Mouse (Mus musculus): ENCODE results near the gene Sowahc. TPM values are rescaled to one million over a fixed set of nuclear protein-coding genes. Genes with fewer than 3 reads are reported as not detected.

Gene Sowahc
- polyA plus RNA-seq, 2 experiments: 7.3 to 12.4 TPM

DNA sequence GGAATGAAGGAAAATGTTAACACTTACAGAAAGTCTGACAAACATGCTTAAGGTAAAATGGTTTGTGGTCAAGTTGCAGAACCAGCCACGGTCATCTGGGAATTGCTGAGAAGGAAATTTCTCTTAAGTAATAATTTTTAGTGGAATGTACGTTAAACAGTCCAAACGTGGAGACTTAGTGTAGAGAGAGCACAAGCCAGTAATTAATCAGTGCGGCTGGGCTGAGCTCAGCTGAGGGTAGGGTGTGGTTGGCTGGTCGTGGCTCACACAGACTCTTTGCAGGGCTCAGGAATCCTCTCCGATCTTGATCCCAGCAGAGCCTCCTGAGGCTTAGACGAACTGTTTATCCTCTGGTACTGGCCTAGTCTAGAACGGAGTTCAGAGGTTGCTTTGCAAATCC lies 30.6 kb downstream of the Sowahc start:
- Histone ChIP-seq H3K27me3 (ENCODE audit: control insufficient read depth, insufficient read depth, low read length) (no peaks in the 10 kb centered on the region), H3K27ac (replicated peaks; ENCODE audit: low read depth, low read length) (no peak overlapping the region), H3K4me3 (replicated peaks; ENCODE audit: low read length) (no peak overlapping the region), H3K4me2 (replicated peaks; ENCODE audit: low read depth, low read length, severe bottlenecking) (no peak overlapping the region), H3K4me1 (ENCODE audit: control insufficient read depth, insufficient read depth, low read length) (peaks cover 6% of the 10 kb centered on the region; the same call in 1 of the 2 replicates), H3K9me3 (ENCODE audit: control insufficient read depth, low read length) (peaks cover 4% of the 10 kb centered on the region; the same call in 1 of the 2 replicates), H3K36me3 (ENCODE audit: control insufficient read depth, insufficient read depth, low read length) (no peaks in the 10 kb centered on the region), H3K9ac (ENCODE audit: low read depth, low read length, severe bottlenecking) (no peak overlapping the region)
- WGBS: 39% methylated on average over 8 of the region's 8 CpGs
- peak; percentile 13 for DNase-seq (ENCODE audit: low spot score)
- ATAC-seq (ENCODE audit: low FRiP score, low read depth): no peak
- TF ChIP-seq POLR2A (IDR thresholded peaks at IDR 0.05; ENCODE audit: borderline replicate concordance, extremely low read depth, insufficient read depth, insufficient read length): no peak

DNA sequence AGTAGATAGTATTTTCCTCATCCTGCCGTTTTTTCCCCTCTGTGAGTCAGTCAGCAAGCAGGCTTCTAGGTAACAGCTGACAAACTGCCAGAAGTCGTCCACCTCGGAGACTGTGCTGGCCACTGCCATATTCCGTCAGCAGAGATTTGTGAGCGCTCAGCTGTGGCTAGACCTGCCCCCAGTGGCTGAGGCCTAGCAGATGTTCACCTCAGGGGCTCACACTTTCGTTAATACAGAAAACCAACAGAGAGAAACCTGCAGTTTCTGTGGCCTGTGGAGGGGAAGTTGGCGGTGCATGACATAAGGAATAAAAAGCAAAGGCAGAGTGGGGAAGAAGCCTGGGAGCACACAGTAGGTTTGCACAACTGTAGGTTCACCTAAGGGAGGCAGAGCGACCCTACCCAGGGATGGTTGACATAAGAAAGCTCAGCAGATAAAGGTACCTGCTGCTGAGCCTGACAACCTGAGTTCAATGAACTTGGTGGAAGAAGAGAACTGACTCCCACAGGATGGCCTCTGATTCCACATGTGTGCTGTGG lies 31.9 kb downstream of the Sowahc start:
- peaks cover 4% of the 10 kb centered on the region; the same call in 1 of the 2 replicates for H3K9me3 ChIP-seq (ENCODE audit: control insufficient read depth, low read length)
- no peak overlapping the region for H3K9ac ChIP-seq (ENCODE audit: low read depth, low read length, severe bottlenecking)
- no peak overlapping the region for H3K4me2 ChIP-seq (replicated peaks; ENCODE audit: low read depth, low read length, severe bottlenecking)
- peaks cover 6% of the 10 kb centered on the region; the same call in 1 of the 2 replicates for H3K4me1 ChIP-seq (ENCODE audit: control insufficient read depth, insufficient read depth, low read length)
- H3K27me3 ChIP-seq (ENCODE audit: control insufficient read depth, insufficient read depth, low read length): no peaks in the 10 kb centered on the region
- H3K27ac ChIP-seq (replicated peaks; ENCODE audit: low read depth, low read length): no peak overlapping the region
- ATAC-seq (ENCODE audit: low FRiP score, low read depth) (no peak), DNase-seq (ENCODE audit: low spot score) (no peak)
- no peaks in the 10 kb centered on the region for H3K36me3 ChIP-seq (ENCODE audit: control insufficient read depth, insufficient read depth, low read length)
- 58% methylated on average over 8 of the region's 8 CpGs for WGBS
- no peak overlapping the region for H3K4me3 ChIP-seq (replicated peaks; ENCODE audit: low read length)
- no peak for TF ChIP-seq POLR2A (IDR thresholded peaks at IDR 0.05; ENCODE audit: borderline replicate concordance, extremely low read depth, insufficient read depth, insufficient read length)

DNA sequence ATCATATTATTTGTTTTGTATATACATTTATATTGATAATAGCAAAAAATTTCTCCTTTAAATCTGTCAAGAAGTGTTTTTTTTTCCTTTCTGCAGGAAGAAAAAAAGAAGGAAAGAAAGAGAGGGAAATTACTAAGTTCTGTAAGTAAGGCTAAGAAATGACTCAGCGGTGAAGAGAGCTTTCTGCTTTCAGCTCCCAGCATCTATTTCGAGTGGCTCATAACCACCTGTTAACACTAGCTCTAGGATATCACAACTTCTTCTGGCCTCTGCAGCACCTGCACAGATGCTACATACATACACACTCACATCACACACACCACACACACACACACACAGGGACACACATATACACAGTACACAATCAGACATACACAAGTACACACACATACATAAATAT lies 34.8 kb downstream of the Sowahc start:
- Histone ChIP-seq H3K4me2 (replicated peaks; ENCODE audit: low read depth, low read length, severe bottlenecking) (no peak overlapping the region), H3K27ac (replicated peaks; ENCODE audit: low read depth, low read length) (no peak overlapping the region), H3K27me3 (ENCODE audit: control insufficient read depth, insufficient read depth, low read length) (no peaks in the 10 kb centered on the region), H3K4me1 (ENCODE audit: control insufficient read depth, insufficient read depth, low read length) (peaks cover 14% of the 10 kb centered on the region; the same call in 1 of the 2 replicates), H3K36me3 (ENCODE audit: control insufficient read depth, insufficient read depth, low read length) (no peaks in the 10 kb centered on the region), H3K9ac (ENCODE audit: low read depth, low read length, severe bottlenecking) (no peak overlapping the region), H3K4me3 (replicated peaks; ENCODE audit: low read length) (no peak overlapping the region), H3K9me3 (ENCODE audit: control insufficient read depth, low read length) (no peaks in the 10 kb centered on the region)
- ATAC-seq (ENCODE audit: low FRiP score, low read depth) (no peak), DNase-seq (ENCODE audit: low spot score) (no peak)
- 90% methylated on average over 2 of the region's 2 CpGs for WGBS
- TF ChIP-seq POLR2A (IDR thresholded peaks at IDR 0.05; ENCODE audit: borderline replicate concordance, extremely low read depth, insufficient read depth, insufficient read length): no peak

DNA sequence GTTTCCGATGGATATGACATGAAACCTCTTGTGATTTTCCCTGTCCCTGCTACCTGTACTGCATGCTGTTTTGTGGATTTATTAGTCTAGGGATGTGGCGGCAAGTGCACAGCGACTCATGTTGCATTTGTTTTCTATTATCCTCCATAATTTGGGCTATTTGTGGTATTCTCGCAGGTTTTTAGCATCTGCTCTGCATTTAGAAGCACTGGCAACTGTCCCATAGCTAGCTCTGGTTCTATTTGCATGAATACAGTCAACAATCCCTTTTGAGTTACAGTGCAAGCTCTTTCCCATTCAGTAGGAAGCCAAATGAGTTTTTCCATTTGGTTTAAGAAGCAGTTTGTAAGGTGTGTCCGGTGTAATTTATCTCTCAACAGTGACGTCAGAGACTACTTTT lies 37.8 kb downstream of the Sowahc start:
- Histone ChIP-seq H3K9me3 (ENCODE audit: control insufficient read depth, low read length) (no peaks in the 10 kb centered on the region), H3K9ac (ENCODE audit: low read depth, low read length, severe bottlenecking) (no peak overlapping the region), H3K4me1 (ENCODE audit: control insufficient read depth, insufficient read depth, low read length) (peaks cover 15% of the 10 kb centered on the region), H3K4me2 (replicated peaks; ENCODE audit: low read depth, low read length, severe bottlenecking) (no peak overlapping the region), H3K27me3 (ENCODE audit: control insufficient read depth, insufficient read depth, low read length) (no peaks in the 10 kb centered on the region), H3K4me3 (replicated peaks; ENCODE audit: low read length) (no peak overlapping the region), H3K36me3 (ENCODE audit: control insufficient read depth, insufficient read depth, low read length) (no peaks in the 10 kb centered on the region), H3K27ac (replicated peaks; ENCODE audit: low read depth, low read length) (no peak overlapping the region)
- WGBS: 47% methylated on average over 6 of the region's 6 CpGs
- DNase-seq (ENCODE audit: low spot score) (peak; percentile 82), ATAC-seq (ENCODE audit: low FRiP score, low read depth) (peak; percentile 41; the same call in 1 of the 2 replicates)
- TF ChIP-seq POLR2A (IDR thresholded peaks at IDR 0.05; ENCODE audit: borderline replicate concordance, extremely low read depth, insufficient read depth, insufficient read length): no peak

DNA sequence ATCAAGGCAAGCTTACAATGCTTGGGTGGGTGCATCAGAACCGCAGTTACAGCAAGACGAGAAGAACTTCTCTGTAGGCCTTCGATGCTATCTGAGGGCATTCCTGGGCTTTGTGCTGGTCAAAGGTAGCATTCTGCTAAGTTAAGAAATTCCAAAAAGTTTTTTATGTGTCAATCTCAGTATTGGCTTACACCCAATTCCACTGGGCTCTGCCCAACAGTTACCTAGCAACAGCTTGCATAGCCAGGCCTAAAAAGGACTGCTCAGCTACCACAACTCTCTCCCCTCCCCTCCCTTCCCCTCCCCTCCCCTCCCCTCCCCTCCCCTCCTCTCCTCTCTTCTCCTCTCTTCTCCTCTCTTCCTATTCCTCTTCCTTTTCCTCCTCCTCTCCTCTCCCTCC lies 39.9 kb downstream of the Sowahc start:
- no peak for DNase-seq (ENCODE audit: low spot score)
- ATAC-seq (ENCODE audit: low FRiP score, low read depth): no peak
- H3K27me3 ChIP-seq (ENCODE audit: control insufficient read depth, insufficient read depth, low read length): no peaks in the 10 kb centered on the region
- H3K9me3 ChIP-seq (ENCODE audit: control insufficient read depth, low read length): no peaks in the 10 kb centered on the region
- no peak overlapping the region for H3K4me3 ChIP-seq (replicated peaks; ENCODE audit: low read length)
- H3K9ac ChIP-seq (ENCODE audit: low read depth, low read length, severe bottlenecking): no peak overlapping the region
- no peaks in the 10 kb centered on the region for H3K36me3 ChIP-seq (ENCODE audit: control insufficient read depth, insufficient read depth, low read length)
- H3K4me1 ChIP-seq (ENCODE audit: control insufficient read depth, insufficient read depth, low read length): peaks cover 19% of the 10 kb centered on the region
- WGBS: 89% methylated on average over 3 of the region's 3 CpGs
- no peak for TF ChIP-seq POLR2A (IDR thresholded peaks at IDR 0.05; ENCODE audit: borderline replicate concordance, extremely low read depth, insufficient read depth, insufficient read length)
- H3K4me2 ChIP-seq (replicated peaks; ENCODE audit: low read depth, low read length, severe bottlenecking): no peak overlapping the region
- H3K27ac ChIP-seq (replicated peaks; ENCODE audit: low read depth, low read length): no peak overlapping the region
